Mouse (Mus musculus): ENCODE data around the gene Zfyve27. TPM values are rescaled to one million over a fixed set of nuclear protein-coding genes. Genes with fewer than 3 reads are reported as not detected.

Zfyve27 gene
- total and polyA plus RNA-seq, 3 experiments, result 27.0 to 40.2 TPM; not detected in 1

DNA sequence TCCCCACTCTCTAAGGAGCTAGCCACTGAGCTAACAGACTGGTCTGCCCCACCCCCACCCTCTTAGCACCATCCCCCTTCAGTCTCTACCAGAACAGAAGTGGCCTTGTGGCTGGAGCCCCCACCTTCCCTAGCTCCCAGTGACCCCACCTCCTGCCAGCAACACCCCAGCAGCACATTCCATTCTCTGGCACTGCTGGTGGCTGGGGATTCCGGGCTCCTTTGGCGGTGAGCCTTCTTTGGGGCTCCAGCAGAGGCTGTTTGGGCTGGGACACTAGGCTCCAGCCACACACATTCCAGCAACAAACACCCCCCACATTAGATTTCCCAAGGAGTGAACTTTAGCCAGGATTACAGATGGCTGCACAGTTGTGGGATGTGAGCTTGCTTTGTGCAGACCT is 29.6 kb downstream of the Zfyve27 start:
- DNase-seq (ENCODE audit: low read depth, low spot score), result no peak
- Histone ChIP-seq H3K27ac (ENCODE audit: control insufficient read depth, low read depth, low read length) (no peak overlapping the region), H3K4me1 (ENCODE audit: control insufficient read depth in 1 of 2, insufficient read depth in 2 of 2, low read length in 2 of 2) (no peaks in the 10 kb centered on the region), H3K27me3 (ENCODE audit: control insufficient read depth in 1 of 2, insufficient read depth in 2 of 2, low read length in 2 of 2) (no peaks in the 10 kb centered on the region), H3K79me2 (ENCODE audit: control insufficient read depth, insufficient read depth, low read length, poor library complexity) (no peaks in the 10 kb centered on the region), H3K36me3 (ENCODE audit: control insufficient read depth in 1 of 2, insufficient read depth in 2 of 2, low read length in 2 of 2) (peaks cover 0 to 6% of the 10 kb centered on the region in 2 experiments; a peak in 1 of 4 replicates), H3K4me3 (ENCODE audit: control insufficient read depth in 1 of 2, insufficient read depth in 1 of 2, low read depth in 2 of 2, low read length in 2 of 2) (no peak overlapping the region), H3K9ac (ENCODE audit: control insufficient read depth, low read depth, low read length, poor library complexity, severe bottlenecking) (no peak overlapping the region), H3K9me3 (replicated peaks; ENCODE audit: insufficient read depth, low read length) (no peaks in the 10 kb centered on the region)
- TF ChIP-seq USF1 (IDR thresholded peaks at IDR 0.05; ENCODE audit: low read depth, low read length) (no peak), RAD21 (IDR thresholded peaks at IDR 0.05; ENCODE audit: low read depth, low read length) (no peak), NRF1 (IDR thresholded peaks at IDR 0.05; ENCODE audit: insufficient read depth, low read depth, low read length, poor library complexity, severe bottlenecking) (no peak), UBTF (IDR thresholded peaks at IDR 0.05; ENCODE audit: borderline replicate concordance, insufficient read depth, low read depth, low read length) (no peak), SIN3A (IDR thresholded peaks at IDR 0.05; ENCODE audit: low read length) (no peak), HCFC1 (IDR thresholded peaks at IDR 0.05; ENCODE audit: low read depth, low read length) (no peak), GABPA (IDR thresholded peaks at IDR 0.05; ENCODE audit: low read depth, low read length) (no peak), TBP (IDR thresholded peaks at IDR 0.05; ENCODE audit: low read depth, low read length) (no peak), ELF1 (IDR thresholded peaks at IDR 0.05; ENCODE audit: low read depth, low read length) (no peak), CHD2 (IDR thresholded peaks at IDR 0.05; ENCODE audit: low read length) (no peak), POLR2AphosphoS2 (IDR thresholded peaks at IDR 0.05; ENCODE audit: low read length) (no peak), E2F4 (IDR thresholded peaks at IDR 0.05; ENCODE audit: borderline replicate concordance, low read depth, low read length) (no peak), ETS1 (IDR thresholded peaks at IDR 0.05; ENCODE audit: low read depth, low read length) (no peak), ZNF384 (IDR thresholded peaks at IDR 0.05; ENCODE audit: low read depth, low read length) (no peak), RCOR1 (IDR thresholded peaks at IDR 0.05; ENCODE audit: low read depth, low read length) (no peak)

DNA sequence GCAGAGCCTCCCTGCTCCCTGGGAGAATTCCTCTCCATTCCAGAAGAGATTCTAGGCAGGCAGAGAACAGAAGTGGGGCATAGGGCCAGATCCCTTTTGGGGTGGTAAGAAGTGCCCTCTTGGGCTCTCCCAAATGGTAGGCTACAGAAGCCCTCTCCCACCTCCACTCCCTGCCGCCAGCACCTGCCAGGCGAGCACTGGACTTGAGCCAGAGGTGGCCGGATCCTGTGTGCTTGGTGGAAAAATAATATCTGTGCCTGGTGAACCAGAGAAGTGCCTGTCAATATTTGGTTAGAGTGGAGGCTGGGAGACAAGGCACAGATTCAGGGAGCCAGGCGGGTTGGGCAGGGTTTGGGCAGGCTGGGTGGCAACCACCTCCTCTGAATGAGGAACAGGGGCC is 32.6 kb downstream of the Zfyve27 start:
- H3K9ac ChIP-seq (ENCODE audit: control insufficient read depth, low read depth, low read length, poor library complexity, severe bottlenecking), result no peak overlapping the region
- H3K4me1 ChIP-seq (ENCODE audit: control insufficient read depth in 1 of 2, insufficient read depth in 2 of 2, low read length in 2 of 2), result no peaks in the 10 kb centered on the region
- no peak overlapping the region for H3K27ac ChIP-seq (ENCODE audit: control insufficient read depth, low read depth, low read length)
- H3K36me3 ChIP-seq (ENCODE audit: control insufficient read depth in 1 of 2, insufficient read depth in 2 of 2, low read length in 2 of 2), result peaks cover 0 to 6% of the 10 kb centered on the region in 2 experiments; a peak in 1 of 4 replicates
- no peaks in the 10 kb centered on the region for H3K9me3 ChIP-seq (replicated peaks; ENCODE audit: insufficient read depth, low read length)
- H3K27me3 ChIP-seq (ENCODE audit: control insufficient read depth in 1 of 2, insufficient read depth in 2 of 2, low read length in 2 of 2), result no peaks in the 10 kb centered on the region
- no peak for DNase-seq (ENCODE audit: low read depth, low spot score)
- TF ChIP-seq KAT2A (conservative IDR thresholded peaks at IDR 0.05; ENCODE audit: low read depth, low read length), result no peak
- no peak for TF ChIP-seq HCFC1 (IDR thresholded peaks at IDR 0.05; ENCODE audit: low read depth, low read length)
- no peak for TF ChIP-seq MYB (IDR thresholded peaks at IDR 0.05; ENCODE audit: low read depth, low read length)
- no peak for TF ChIP-seq NRF1 (IDR thresholded peaks at IDR 0.05; ENCODE audit: insufficient read depth, low read depth, low read length, poor library complexity, severe bottlenecking)
- no peak for TF ChIP-seq SMC3 (IDR thresholded peaks at IDR 0.05; ENCODE audit: low read depth, low read length)
- TF ChIP-seq BHLHE40 (IDR thresholded peaks at IDR 0.05; ENCODE audit: borderline replicate concordance, low read depth, low read length), result no peak
- no peak for TF ChIP-seq CHD1 (IDR thresholded peaks at IDR 0.05; ENCODE audit: low read depth, low read length)
- no peak for TF ChIP-seq ZC3H11A (IDR thresholded peaks at IDR 0.05; ENCODE audit: low read depth, low read length)
- no peak for TF ChIP-seq JUND (IDR thresholded peaks at IDR 0.05; ENCODE audit: low read depth, low read length)
- TF ChIP-seq USF1 (IDR thresholded peaks at IDR 0.05; ENCODE audit: low read depth, low read length), result no peak
- no peak for TF ChIP-seq POLR2AphosphoS2 (IDR thresholded peaks at IDR 0.05; ENCODE audit: low read length)
- TF ChIP-seq GABPA (IDR thresholded peaks at IDR 0.05; ENCODE audit: low read depth, low read length), result no peak
- no peak for TF ChIP-seq POLR2A (IDR thresholded peaks at IDR 0.05; ENCODE audit: control insufficient read depth in 1 of 2, insufficient read depth in 1 of 2, low read depth in 1 of 2, low read length in 2 of 2, poor library complexity in 1 of 2)
- no peak for TF ChIP-seq ZKSCAN1 (IDR thresholded peaks at IDR 0.05; ENCODE audit: low read depth, low read length)
- no peak for TF ChIP-seq RCOR1 (IDR thresholded peaks at IDR 0.05; ENCODE audit: low read depth, low read length)
- TF ChIP-seq MAZ (IDR thresholded peaks at IDR 0.05; ENCODE audit: low read depth, low read length), result no peak
- no peak overlapping the region for H3K4me3 ChIP-seq (ENCODE audit: control insufficient read depth in 1 of 2, insufficient read depth in 1 of 2, low read depth in 2 of 2, low read length in 2 of 2)
- H3K79me2 ChIP-seq (ENCODE audit: control insufficient read depth, insufficient read depth, low read length, poor library complexity), result no peaks in the 10 kb centered on the region

Measured in MEL (cell line).